Mouse (Mus musculus): ENCODE data around the gene Stam2. TPM values are rescaled to one million over a fixed set of nuclear protein-coding genes. Genes with fewer than 3 reads are reported as not detected.

Gene Stam2
- total RNA-seq, 2 experiments from 2014 or later: 9.7 to 10.8 TPM

GRCm38 (mm10) chr2:52656722-52657121 is 85.4 kb downstream of the Stam2 start:
- no peak for DNase-seq (ENCODE audit: low spot score)

GRCm38 (mm10) chr2:52654541-52654940 is 87.5 kb downstream of the Stam2 start:
- DNase-seq (ENCODE audit: low spot score): no peak

- no peak for DNase-seq (ENCODE audit: low spot score)
Measured at GRCm38 (mm10) chr2:52651547-52651946, 90.5 kb downstream of the Stam2 start.

- DNase-seq (ENCODE audit: low spot score): no peak
Measured at GRCm38 (mm10) chr2:52647255-52647998, 94.7 kb downstream of the Stam2 start.

GRCm38 (mm10) chr2:52643657-52644056 is 98.4 kb downstream of the Stam2 start:
- no peak for DNase-seq (ENCODE audit: low spot score)

Other genes starting within 250 kb of the Stam2 start
- gene Cacnb4, start 65.5 kb downstream of the Stam2 start, total RNA-seq (2021): under 1 TPM; 0.21 to 0.55 TPM
- 1 to 10 TPM; 4.2 to 5.2 TPM for gene Fmnl2, start 115.6 kb upstream of the Stam2 start, total RNA-seq (2021)